Mouse (Mus musculus): ENCODE data around the gene Eif4ebp2. TPM values are rescaled to one million over a fixed set of nuclear protein-coding genes. Genes with fewer than 3 reads are reported as not detected.

Gene Eif4ebp2
- polyA plus RNA-seq, 2 experiments: 23.1 to 24.3 TPM

DNA sequence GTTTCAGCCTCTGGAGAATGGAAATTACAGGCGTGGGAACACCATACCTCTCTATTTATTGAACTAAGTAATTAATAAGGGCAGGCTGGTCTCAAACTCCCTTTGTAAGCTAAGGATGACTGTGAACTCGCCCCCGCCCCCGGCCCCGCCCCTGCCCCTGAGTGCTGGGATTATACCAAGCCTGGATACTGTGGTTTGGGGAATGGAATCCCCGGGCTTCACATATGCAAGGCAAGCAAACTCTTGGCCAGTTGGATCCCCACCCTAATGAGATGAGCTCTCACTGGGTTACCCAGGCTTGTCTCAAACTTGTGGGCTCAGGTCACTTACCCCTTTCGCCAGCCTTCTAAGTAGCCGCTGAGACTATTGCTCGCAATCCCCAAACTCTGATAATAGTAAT is 42.3 kb downstream of the Eif4ebp2 start:
- DNase-seq (ENCODE audit: low read depth in 3 of 3, low spot score in 3 of 3): no peak
- H3K27me3 ChIP-seq (ENCODE audit: control insufficient read depth, insufficient read depth, low read length): no peaks in the 10 kb centered on the region
- 55% methylated on average over 9 of the region's 9 CpGs for WGBS (ENCODE audit: insufficient replicate concordance)
- TF ChIP-seq CTCF (IDR thresholded peaks at IDR 0.05; ENCODE audit: low read depth) (no peak), EP300 (IDR thresholded peaks at IDR 0.05; ENCODE audit: low read depth) (no peak)
- H3K4me2 ChIP-seq (ENCODE audit: low read depth): no peak overlapping the region
- H3K36me3 ChIP-seq (replicated peaks; ENCODE audit: control insufficient read depth, insufficient read depth, low read depth): no peaks in the 10 kb centered on the region
- H3K27ac ChIP-seq: no peak overlapping the region
- H3K4me1 ChIP-seq (replicated peaks; ENCODE audit: control insufficient read depth in 2 of 2, insufficient read depth in 2 of 2, low read length in 1 of 2): peaks cover 25 to 33% of the 10 kb centered on the region in 2 experiments
- no peak overlapping the region for H3K4me3 ChIP-seq (ENCODE audit: insufficient read depth in 1 of 2, low read depth in 2 of 2, low read length in 2 of 2)
- H3K9me3 ChIP-seq (ENCODE audit: control insufficient read depth, low read length): no peaks in the 10 kb centered on the region
- H3K9ac ChIP-seq (replicated peaks): no peak overlapping the region
- ATAC-seq (ENCODE audit: insufficient read depth): no peak

DNA sequence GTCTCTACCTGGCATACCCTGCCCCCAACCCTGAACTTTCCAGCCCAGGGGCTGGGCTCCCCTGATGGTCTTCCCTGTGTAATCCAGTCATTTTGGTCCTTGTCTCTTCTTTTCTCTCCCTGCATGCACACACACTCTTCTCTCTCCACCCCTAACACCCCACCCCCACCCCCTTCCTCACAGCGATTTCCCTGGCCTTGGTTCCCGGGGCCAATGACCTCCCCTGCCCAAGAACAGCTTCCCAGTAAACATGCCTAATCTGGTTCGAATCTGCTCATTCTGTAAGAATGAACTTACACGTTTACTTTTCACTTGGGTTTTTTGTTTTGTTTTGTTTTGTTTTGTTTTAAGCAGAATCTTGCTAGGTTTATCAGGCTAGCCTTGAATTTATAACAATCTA is 42.7 kb downstream of the Eif4ebp2 start:
- Histone ChIP-seq H3K4me1 (replicated peaks; ENCODE audit: control insufficient read depth in 2 of 2, insufficient read depth in 2 of 2, low read length in 1 of 2) (peaks cover 21 to 29% of the 10 kb centered on the region in 2 experiments), H3K9me3 (ENCODE audit: control insufficient read depth, low read length) (no peaks in the 10 kb centered on the region), H3K4me2 (ENCODE audit: low read depth) (no peak overlapping the region), H3K36me3 (replicated peaks; ENCODE audit: control insufficient read depth, insufficient read depth, low read depth) (no peaks in the 10 kb centered on the region), H3K27ac (no peak overlapping the region), H3K27me3 (ENCODE audit: control insufficient read depth, insufficient read depth, low read length) (no peaks in the 10 kb centered on the region), H3K9ac (replicated peaks) (no peak overlapping the region), H3K4me3 (ENCODE audit: insufficient read depth in 1 of 2, low read depth in 2 of 2, low read length in 2 of 2) (no peak overlapping the region)
- 23% methylated on average over 4 of the region's 4 CpGs for WGBS (ENCODE audit: insufficient replicate concordance)
- DNase-seq (ENCODE audit: low read depth in 3 of 3, low spot score in 3 of 3): no peak
- TF ChIP-seq CTCF (IDR thresholded peaks at IDR 0.05; ENCODE audit: low read depth) (no peak), EP300 (IDR thresholded peaks at IDR 0.05; ENCODE audit: low read depth) (no peak)
- ATAC-seq (ENCODE audit: insufficient read depth): no peak

DNA sequence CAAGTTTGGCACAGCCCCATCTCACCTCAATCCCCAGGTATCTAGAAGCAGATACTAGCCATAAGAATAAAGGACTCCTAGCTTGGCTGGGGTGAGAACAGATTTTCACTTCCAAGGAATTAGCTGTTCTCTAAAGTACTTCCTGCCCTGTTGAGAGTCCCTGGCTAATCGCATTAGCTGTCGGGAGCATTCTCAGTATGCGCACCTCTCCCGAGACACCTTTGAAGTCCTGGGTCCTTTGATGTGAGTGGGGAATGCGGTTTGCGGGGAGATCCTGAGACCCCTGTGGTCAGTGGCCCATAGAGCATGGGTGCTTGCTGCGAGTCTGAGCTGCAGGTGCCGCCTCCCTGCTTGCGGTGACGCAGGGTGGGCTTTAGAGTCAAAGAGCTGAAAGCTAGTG is 46.5 kb downstream of the Eif4ebp2 start:
- Histone ChIP-seq H3K4me1 (replicated peaks; ENCODE audit: control insufficient read depth in 2 of 2, insufficient read depth in 2 of 2, low read length in 1 of 2) (peaks cover 3 to 4% of the 10 kb centered on the region in 2 experiments; a peak in 3 of 4 replicates), H3K4me2 (ENCODE audit: low read depth) (no peak overlapping the region), H3K27ac (no peak overlapping the region), H3K4me3 (ENCODE audit: insufficient read depth in 1 of 2, low read depth in 2 of 2, low read length in 2 of 2) (no peak overlapping the region), H3K36me3 (replicated peaks; ENCODE audit: control insufficient read depth, insufficient read depth, low read depth) (no peaks in the 10 kb centered on the region), H3K9me3 (ENCODE audit: control insufficient read depth, low read length) (no peaks in the 10 kb centered on the region), H3K9ac (replicated peaks) (no peak overlapping the region), H3K27me3 (ENCODE audit: control insufficient read depth, insufficient read depth, low read length) (no peaks in the 10 kb centered on the region)
- TF ChIP-seq CTCF (IDR thresholded peaks at IDR 0.05; ENCODE audit: low read depth) (no peak), EP300 (IDR thresholded peaks at IDR 0.05; ENCODE audit: low read depth) (no peak)
- ATAC-seq (ENCODE audit: insufficient read depth): no peak
- no peak for DNase-seq (ENCODE audit: low read depth in 3 of 3, low spot score in 3 of 3)
- 18% methylated on average over 10 of the region's 10 CpGs for whole genome bisulfite sequencing (ENCODE audit: insufficient replicate concordance)

DNA sequence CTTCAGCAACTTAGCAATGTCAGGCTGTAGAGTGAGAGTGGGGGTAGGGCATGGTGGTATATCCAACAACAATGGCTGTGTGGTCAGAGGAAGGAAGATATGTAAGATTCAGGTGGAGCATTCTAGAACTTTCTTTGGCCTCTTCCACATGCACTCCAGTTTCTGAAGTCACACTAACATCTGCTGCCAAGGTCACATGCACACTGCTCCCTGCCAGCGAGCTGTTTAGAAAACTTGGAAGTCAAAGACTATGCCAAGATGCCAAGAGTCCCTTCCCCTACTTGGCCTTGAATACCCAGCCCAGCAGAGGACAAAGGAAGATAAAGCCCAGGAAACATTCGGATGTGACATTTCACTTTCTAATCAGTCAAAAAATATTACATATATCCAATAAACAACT is 49.5 kb downstream of the Eif4ebp2 start:
- WGBS (ENCODE audit: insufficient replicate concordance): 74% methylated on average over 2 of the region's 2 CpGs
- no peak overlapping the region for H3K4me3 ChIP-seq (ENCODE audit: insufficient read depth in 1 of 2, low read depth in 2 of 2, low read length in 2 of 2)
- H3K9ac ChIP-seq (replicated peaks): no peak overlapping the region
- H3K27ac ChIP-seq: no peak overlapping the region
- no peaks in the 10 kb centered on the region for H3K36me3 ChIP-seq (replicated peaks; ENCODE audit: control insufficient read depth, insufficient read depth, low read depth)
- DNase-seq (ENCODE audit: low read depth in 3 of 3, low spot score in 3 of 3) (no peak), ATAC-seq (ENCODE audit: insufficient read depth) (no peak)
- H3K4me2 ChIP-seq (ENCODE audit: low read depth): no peak overlapping the region
- no peaks in the 10 kb centered on the region for H3K4me1 ChIP-seq (replicated peaks; ENCODE audit: control insufficient read depth in 2 of 2, insufficient read depth in 2 of 2, low read length in 1 of 2)
- H3K9me3 ChIP-seq (ENCODE audit: control insufficient read depth, low read length): no peaks in the 10 kb centered on the region
- TF ChIP-seq EP300 (IDR thresholded peaks at IDR 0.05; ENCODE audit: low read depth) (no peak), CTCF (IDR thresholded peaks at IDR 0.05; ENCODE audit: low read depth) (no peak)
- no peaks in the 10 kb centered on the region for H3K27me3 ChIP-seq (ENCODE audit: control insufficient read depth, insufficient read depth, low read length)

DNA sequence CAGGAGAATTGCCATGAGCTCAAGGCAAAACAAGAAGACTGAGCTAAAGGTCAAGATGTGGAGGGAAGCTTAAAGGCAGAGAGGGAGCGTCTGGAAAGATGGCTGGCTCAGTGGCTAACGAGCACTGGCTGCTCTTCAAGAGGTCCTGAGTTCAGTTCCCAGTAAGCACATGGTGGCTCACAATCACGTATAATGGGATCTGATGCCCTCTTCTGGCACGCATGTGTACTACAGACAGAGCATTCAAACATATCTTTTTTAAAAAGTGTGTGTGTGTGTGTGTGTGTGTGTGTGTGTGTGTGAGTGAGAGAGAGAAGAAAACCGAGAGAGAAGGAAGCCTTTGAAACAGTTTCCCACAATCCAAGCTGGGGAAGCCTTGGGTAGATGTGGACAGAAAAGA is 50.0 kb downstream of the Eif4ebp2 start:
- Histone ChIP-seq H3K27ac (no peak overlapping the region), H3K4me3 (ENCODE audit: insufficient read depth in 1 of 2, low read depth in 2 of 2, low read length in 2 of 2) (no peak overlapping the region), H3K9ac (replicated peaks) (no peak overlapping the region), H3K27me3 (ENCODE audit: control insufficient read depth, insufficient read depth, low read length) (no peaks in the 10 kb centered on the region), H3K36me3 (replicated peaks; ENCODE audit: control insufficient read depth, insufficient read depth, low read depth) (no peaks in the 10 kb centered on the region), H3K9me3 (ENCODE audit: control insufficient read depth, low read length) (no peaks in the 10 kb centered on the region), H3K4me1 (replicated peaks; ENCODE audit: control insufficient read depth in 2 of 2, insufficient read depth in 2 of 2, low read length in 1 of 2) (no peaks in the 10 kb centered on the region), H3K4me2 (ENCODE audit: low read depth) (no peak overlapping the region)
- DNase-seq (ENCODE audit: low read depth in 3 of 3, low spot score in 3 of 3): no peak
- no peak for ATAC-seq (ENCODE audit: insufficient read depth)
- TF ChIP-seq EP300 (IDR thresholded peaks at IDR 0.05; ENCODE audit: low read depth) (no peak), CTCF (IDR thresholded peaks at IDR 0.05; ENCODE audit: low read depth) (peak; percentile 62)
- WGBS (ENCODE audit: insufficient replicate concordance): 49% methylated on average over 5 of the region's 5 CpGs
